Mouse (Mus musculus): ENCODE results near the gene Plpp1.
A peak's percentile ranks its signal among the peaks of the same experiment; 100 is the strongest.

Plpp1 gene

GRCm38 (mm10) chr13:112800597-112801380 lies at the start of gene Plpp1:
Gene Plpp1, plus strand, starts transcription at chr13:112800792.
- peak; percentile 88 for DNase-seq (ENCODE audit: low read depth, low spot score)

GRCm38 (mm10) chr13:112751454-112752308 lies 48.9 kb upstream of the Plpp1 start:
- DNase-seq (ENCODE audit: low read depth, low spot score) = no peak

GRCm38 (mm10) chr13:112752309-112752975 lies 48.1 kb upstream of the Plpp1 start:
- no peak for DNase-seq (ENCODE audit: low read depth, low spot score)

GRCm38 (mm10) chr13:112753522-112753921 lies 47.1 kb upstream of the Plpp1 start:
- no peak for DNase-seq (ENCODE audit: low read depth, low spot score)

- no peak for DNase-seq (ENCODE audit: low read depth, low spot score)
Observed at GRCm38 (mm10) chr13:112754871-112755270, 45.7 kb upstream of the Plpp1 start.

GRCm38 (mm10) chr13:112755507-112756010 lies 45.0 kb upstream of the Plpp1 start:
- DNase-seq (ENCODE audit: low read depth, low spot score) = no peak

GRCm38 (mm10) chr13:112757395-112757794 lies 43.2 kb upstream of the Plpp1 start:
- no peak for DNase-seq (ENCODE audit: low read depth, low spot score)

GRCm38 (mm10) chr13:112758546-112759090 lies 42.0 kb upstream of the Plpp1 start:
- no peak for DNase-seq (ENCODE audit: low read depth, low spot score)

- no peak for DNase-seq (ENCODE audit: low read depth, low spot score)
Observed at GRCm38 (mm10) chr13:112759364-112759763, 41.2 kb upstream of the Plpp1 start.

GRCm38 (mm10) chr13:112759777-112760537 lies 40.6 kb upstream of the Plpp1 start:
- DNase-seq (ENCODE audit: low read depth, low spot score) = no peak

- no peak for DNase-seq (ENCODE audit: low read depth, low spot score)
Observed at GRCm38 (mm10) chr13:112760538-112760881, 40.1 kb upstream of the Plpp1 start.

GRCm38 (mm10) chr13:112761787-112762186 lies 38.8 kb upstream of the Plpp1 start:
- DNase-seq (ENCODE audit: low read depth, low spot score) = no peak

GRCm38 (mm10) chr13:112762548-112762947 lies 38.0 kb upstream of the Plpp1 start:
- no peak for DNase-seq (ENCODE audit: low read depth, low spot score)

GRCm38 (mm10) chr13:112763531-112764091 lies 37.0 kb upstream of the Plpp1 start:
- no peak for DNase-seq (ENCODE audit: low read depth, low spot score)

GRCm38 (mm10) chr13:112764556-112764955 lies 36.0 kb upstream of the Plpp1 start:
- no peak for DNase-seq (ENCODE audit: low read depth, low spot score)

GRCm38 (mm10) chr13:112765654-112766053 lies 34.9 kb upstream of the Plpp1 start:
- no peak for DNase-seq (ENCODE audit: low read depth, low spot score)

GRCm38 (mm10) chr13:112770528-112771328 lies 29.9 kb upstream of the Plpp1 start:
- no peak for DNase-seq (ENCODE audit: low read depth, low spot score)

GRCm38 (mm10) chr13:112771447-112772208 lies 29.0 kb upstream of the Plpp1 start:
- DNase-seq (ENCODE audit: low read depth, low spot score) = no peak

GRCm38 (mm10) chr13:112772252-112772651 lies 28.3 kb upstream of the Plpp1 start:
- no peak for DNase-seq (ENCODE audit: low read depth, low spot score)
